Mouse (Mus musculus): ENCODE data around the gene Orc5. TPM values are rescaled to one million over a fixed set of nuclear protein-coding genes. Genes with fewer than 3 reads are reported as not detected.

The Orc5 gene
- polyA plus RNA-seq (2012; ENCODE audit: insufficient read depth, low replicate concordance): 0.83 TPM in 1 of 2 replicates, not detected in the other

DNA sequence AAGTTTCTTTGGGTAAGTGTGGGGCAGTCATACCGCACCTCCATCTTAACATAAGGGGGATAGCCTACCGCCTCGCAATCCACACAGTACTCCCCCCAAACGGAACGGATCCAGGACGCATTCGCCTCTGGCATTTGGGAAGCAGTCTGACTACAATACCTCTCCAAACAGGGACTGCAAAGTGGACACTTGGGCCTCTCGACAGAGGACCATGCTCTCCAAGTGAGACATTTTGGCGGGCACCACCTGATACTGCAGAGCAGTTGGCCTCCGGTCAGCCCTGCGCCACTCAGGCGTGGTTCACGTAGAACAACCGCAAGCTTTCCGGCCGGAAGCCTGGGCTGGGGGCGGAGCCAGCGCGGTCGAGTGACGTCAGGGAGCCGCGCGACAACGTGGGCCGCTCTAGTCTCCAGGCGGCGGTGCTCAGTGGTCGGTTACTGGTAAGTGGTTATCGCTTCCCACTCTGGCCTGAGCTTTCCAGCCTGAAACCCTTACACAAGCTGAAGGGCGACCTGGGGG, at the start of gene Orc5:
Gene Orc5, minus strand, starts transcription at position 397 of the 519 bp plus-strand sequence.
- Histone ChIP-seq H3K9me3 (peaks cover 22% of the 10 kb centered on the region), H3K4me3 (replicated peaks) (peak within 1 kb of the TSS; percentile 95), H3K36me3 (replicated peaks; ENCODE audit: low read length) (peaks cover 46% of the 10 kb centered on the region), H3K4me1 (peaks cover 32% of the 10 kb centered on the region), H3K27me3 (replicated peaks) (no peaks in the 10 kb centered on the region)
- TF ChIP-seq GATA1 (IDR thresholded peaks at IDR 0.05; ENCODE audit: borderline replicate concordance, low read length): no peak
- TF ChIP-seq FLI1 (IDR thresholded peaks at IDR 0.05; ENCODE audit: low read length): peak; percentile 87

DNA sequence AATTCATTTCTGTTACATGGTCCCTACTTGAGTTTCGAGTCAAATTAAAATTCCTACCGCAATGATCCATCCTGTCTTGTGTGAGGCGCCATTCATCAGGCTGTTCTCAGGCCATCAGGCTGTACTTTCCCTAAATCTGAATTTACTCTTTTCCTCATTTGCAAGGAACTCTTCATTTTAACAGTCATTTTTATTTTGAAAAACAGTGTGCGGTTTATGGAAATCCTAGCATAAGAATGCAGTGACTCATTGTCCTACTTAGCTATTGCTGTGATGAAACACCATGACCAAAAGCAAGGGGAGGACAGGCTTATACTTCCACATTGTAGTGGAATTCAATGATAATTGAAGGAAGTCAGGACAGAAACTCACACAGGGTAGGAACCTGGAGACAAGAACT, 46.8 kb upstream of the Orc5 start:
- TF ChIP-seq GATA1 (IDR thresholded peaks at IDR 0.05; ENCODE audit: borderline replicate concordance, low read length): no peak
- TF ChIP-seq FLI1 (IDR thresholded peaks at IDR 0.05; ENCODE audit: low read length): no peak
- Histone ChIP-seq H3K4me1 (no peaks in the 10 kb centered on the region), H3K27me3 (replicated peaks) (no peaks in the 10 kb centered on the region), H3K9me3 (peaks cover 6% of the 10 kb centered on the region; the same call in 1 of the 2 replicates), H3K36me3 (replicated peaks; ENCODE audit: low read length) (no peaks in the 10 kb centered on the region), H3K4me3 (replicated peaks) (no peak overlapping the region)

- no peak for TF ChIP-seq GATA1 (IDR thresholded peaks at IDR 0.05; ENCODE audit: borderline replicate concordance, low read length)
- TF ChIP-seq FLI1 (IDR thresholded peaks at IDR 0.05; ENCODE audit: low read length): no peak
- Histone ChIP-seq H3K4me1 (peaks cover 3% of the 10 kb centered on the region; the same call in 1 of the 2 replicates), H3K9me3 (no peaks in the 10 kb centered on the region), H3K27me3 (replicated peaks) (no peaks in the 10 kb centered on the region), H3K4me3 (replicated peaks) (no peak overlapping the region), H3K36me3 (replicated peaks; ENCODE audit: low read length) (no peaks in the 10 kb centered on the region)
These were observed 39.2 kb upstream of the Orc5 start for GRCm38 (mm10) chr5:22589370-22589966.

- TF ChIP-seq GATA1 (IDR thresholded peaks at IDR 0.05; ENCODE audit: borderline replicate concordance, low read length) (no peak), FLI1 (IDR thresholded peaks at IDR 0.05; ENCODE audit: low read length) (no peak)
- Histone ChIP-seq H3K9me3 (no peaks in the 10 kb centered on the region), H3K4me3 (replicated peaks) (no peak overlapping the region), H3K27me3 (replicated peaks) (peaks cover 2% of the 10 kb centered on the region), H3K36me3 (replicated peaks; ENCODE audit: low read length) (no peaks in the 10 kb centered on the region), H3K4me1 (peaks cover 3% of the 10 kb centered on the region; the same call in 1 of the 2 replicates)
These were observed 37.3 kb upstream of the Orc5 start for GRCm38 (mm10) chr5:22587492-22587891.

DNA sequence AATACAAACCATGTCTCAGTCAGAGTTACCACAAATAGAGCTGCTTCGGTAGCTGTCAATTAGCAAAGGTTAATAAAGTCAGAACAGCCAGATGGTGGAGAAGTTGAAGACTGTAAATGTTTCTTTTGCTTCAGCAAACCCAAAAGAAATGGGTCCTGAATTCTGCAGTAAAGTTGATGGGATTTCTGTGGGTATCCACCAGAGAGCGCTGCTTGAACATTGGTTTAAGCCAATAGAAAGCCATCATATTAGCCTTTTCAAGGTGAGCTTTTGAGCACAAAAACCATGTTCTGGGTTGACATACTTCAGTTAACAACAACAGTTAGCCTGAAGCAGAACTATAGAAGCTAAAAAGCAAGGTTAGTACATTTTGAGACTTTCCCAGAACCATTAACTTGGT, 34.3 kb upstream of the Orc5 start:
- TF ChIP-seq FLI1 (IDR thresholded peaks at IDR 0.05; ENCODE audit: low read length): no peak
- TF ChIP-seq GATA1 (IDR thresholded peaks at IDR 0.05; ENCODE audit: borderline replicate concordance, low read length): no peak
- Histone ChIP-seq H3K27me3 (replicated peaks) (peaks cover 2% of the 10 kb centered on the region), H3K4me1 (peaks cover 3% of the 10 kb centered on the region; the same call in 1 of the 2 replicates), H3K9me3 (no peaks in the 10 kb centered on the region), H3K4me3 (replicated peaks) (no peak overlapping the region), H3K36me3 (replicated peaks; ENCODE audit: low read length) (no peaks in the 10 kb centered on the region)

- Histone ChIP-seq H3K4me1 (peaks cover 4% of the 10 kb centered on the region; the same call in 1 of the 2 replicates), H3K4me3 (replicated peaks) (no peak overlapping the region), H3K36me3 (replicated peaks; ENCODE audit: low read length) (no peaks in the 10 kb centered on the region), H3K27me3 (replicated peaks) (no peaks in the 10 kb centered on the region), H3K9me3 (no peaks in the 10 kb centered on the region)
- no peak for TF ChIP-seq GATA1 (IDR thresholded peaks at IDR 0.05; ENCODE audit: borderline replicate concordance, low read length)
- no peak for TF ChIP-seq FLI1 (IDR thresholded peaks at IDR 0.05; ENCODE audit: low read length)
These were observed 27.8 kb upstream of the Orc5 start for GRCm38 (mm10) chr5:22578011-22578410.

DNA sequence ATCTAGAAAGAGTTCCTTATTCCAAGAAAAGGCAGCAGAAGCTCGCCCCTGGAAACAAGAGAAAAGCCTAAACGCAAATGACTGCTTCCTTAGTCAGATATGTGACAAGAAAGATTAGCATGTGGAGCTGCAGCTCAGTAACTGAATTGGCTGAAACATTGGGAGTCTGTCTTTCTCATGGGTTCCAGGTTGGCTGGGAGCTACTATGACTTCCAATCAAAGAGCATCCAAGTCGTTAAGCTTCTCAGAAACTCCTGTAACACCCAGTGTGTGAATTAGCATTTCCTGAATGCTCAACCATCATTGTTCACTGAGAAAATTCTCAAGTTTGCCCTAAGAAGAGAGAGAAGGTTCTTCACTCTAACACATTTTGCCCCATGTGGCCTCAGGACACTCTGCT, 24.5 kb upstream of the Orc5 start:
- no peak for TF ChIP-seq FLI1 (IDR thresholded peaks at IDR 0.05; ENCODE audit: low read length)
- no peak for TF ChIP-seq GATA1 (IDR thresholded peaks at IDR 0.05; ENCODE audit: borderline replicate concordance, low read length)
- no peaks in the 10 kb centered on the region for H3K27me3 ChIP-seq (replicated peaks)
- H3K9me3 ChIP-seq: no peaks in the 10 kb centered on the region
- H3K4me1 ChIP-seq: peaks cover 4% of the 10 kb centered on the region; the same call in 1 of the 2 replicates
- H3K36me3 ChIP-seq (replicated peaks; ENCODE audit: low read length): no peaks in the 10 kb centered on the region
- H3K4me3 ChIP-seq (replicated peaks): no peak overlapping the region

- Histone ChIP-seq H3K27me3 (replicated peaks) (no peaks in the 10 kb centered on the region), H3K36me3 (replicated peaks; ENCODE audit: low read length) (no peaks in the 10 kb centered on the region), H3K4me1 (peaks cover 4% of the 10 kb centered on the region; the same call in 1 of the 2 replicates), H3K4me3 (replicated peaks) (no peak overlapping the region), H3K9me3 (no peaks in the 10 kb centered on the region)
- no peak for TF ChIP-seq FLI1 (IDR thresholded peaks at IDR 0.05; ENCODE audit: low read length)
- TF ChIP-seq GATA1 (IDR thresholded peaks at IDR 0.05; ENCODE audit: borderline replicate concordance, low read length): no peak
These were observed 23.9 kb upstream of the Orc5 start for GRCm38 (mm10) chr5:22574161-22574560.

GRCm38 (mm10) chr5:22573696-22574095, 23.5 kb upstream of the Orc5 start:
- no peaks in the 10 kb centered on the region for H3K36me3 ChIP-seq (replicated peaks; ENCODE audit: low read length)
- no peaks in the 10 kb centered on the region for H3K9me3 ChIP-seq
- TF ChIP-seq FLI1 (IDR thresholded peaks at IDR 0.05; ENCODE audit: low read length) (no peak), GATA1 (IDR thresholded peaks at IDR 0.05; ENCODE audit: borderline replicate concordance, low read length) (no peak)
- no peaks in the 10 kb centered on the region for H3K27me3 ChIP-seq (replicated peaks)
- no peak overlapping the region for H3K4me3 ChIP-seq (replicated peaks)
- peaks cover 4% of the 10 kb centered on the region; the same call in 1 of the 2 replicates for H3K4me1 ChIP-seq

DNA sequence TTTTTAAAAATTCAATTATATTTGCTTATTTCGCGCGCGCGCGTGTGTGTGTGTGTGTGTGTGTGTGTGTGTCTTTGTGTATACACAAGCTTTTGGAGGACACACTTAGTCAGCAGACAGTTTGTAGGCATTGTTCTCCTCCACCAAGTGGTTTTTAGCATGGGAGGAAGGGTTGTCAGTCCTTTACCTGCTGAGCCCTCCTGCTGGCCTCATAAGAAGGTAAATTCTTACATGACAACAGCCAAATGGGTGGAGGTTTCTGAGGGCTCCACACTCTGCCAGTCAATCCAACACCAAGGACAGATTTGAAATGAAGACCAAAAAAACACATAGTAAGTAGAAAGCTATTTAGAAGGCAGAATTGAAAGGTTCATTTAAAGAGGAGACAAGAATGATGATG, 22.7 kb upstream of the Orc5 start:
- no peak overlapping the region for H3K4me3 ChIP-seq (replicated peaks)
- TF ChIP-seq GATA1 (IDR thresholded peaks at IDR 0.05; ENCODE audit: borderline replicate concordance, low read length) (no peak), FLI1 (IDR thresholded peaks at IDR 0.05; ENCODE audit: low read length) (no peak)
- no peaks in the 10 kb centered on the region for H3K36me3 ChIP-seq (replicated peaks; ENCODE audit: low read length)
- H3K4me1 ChIP-seq: peaks cover 4% of the 10 kb centered on the region; the same call in 1 of the 2 replicates
- no peaks in the 10 kb centered on the region for H3K27me3 ChIP-seq (replicated peaks)
- no peaks in the 10 kb centered on the region for H3K9me3 ChIP-seq

Measured in megakaryocyte, embryonic 14.5 days (primary cell).